Mouse (Mus musculus) urinary bladder, postnatal 4 days (tissue): ENCODE data around the gene Lamc3.

ENCODE experiments used
- DNase-seq, 2 experiments: peaks; one replicate each; pipeline ENCODE4 v3.0.0; 2021 to 2022; ENCODE audit warnings: low spot score in 2 of 2

Lamc3 gene

DNA sequence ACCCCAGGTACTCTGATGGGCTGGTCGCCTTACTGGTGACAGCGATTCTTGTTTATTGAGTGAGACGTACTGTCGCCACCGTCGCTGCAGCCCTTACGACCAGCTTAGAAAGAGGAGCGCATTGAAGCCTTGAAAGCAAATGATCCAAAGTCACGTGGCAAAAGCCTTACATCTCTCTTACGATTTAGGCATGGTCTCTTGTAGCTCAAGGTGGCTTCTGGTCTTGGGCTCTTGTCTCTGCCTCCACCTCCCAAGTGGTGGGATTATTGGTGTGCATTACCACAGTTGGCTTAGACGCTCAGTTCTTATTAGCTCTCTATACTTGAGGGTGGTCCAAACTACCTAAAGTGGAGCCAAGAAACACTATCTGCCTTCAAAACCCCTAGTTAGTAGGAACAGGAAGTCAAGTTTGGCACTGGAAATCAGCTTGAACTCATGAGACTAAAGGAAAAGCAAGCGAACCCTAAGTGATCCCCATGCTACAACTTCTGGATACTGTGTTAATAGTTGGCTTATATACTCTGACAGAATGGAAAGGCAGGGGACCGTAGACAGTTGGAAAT, 87.8 kb downstream of the Lamc3 start:
- no peak for DNase-seq

DNA sequence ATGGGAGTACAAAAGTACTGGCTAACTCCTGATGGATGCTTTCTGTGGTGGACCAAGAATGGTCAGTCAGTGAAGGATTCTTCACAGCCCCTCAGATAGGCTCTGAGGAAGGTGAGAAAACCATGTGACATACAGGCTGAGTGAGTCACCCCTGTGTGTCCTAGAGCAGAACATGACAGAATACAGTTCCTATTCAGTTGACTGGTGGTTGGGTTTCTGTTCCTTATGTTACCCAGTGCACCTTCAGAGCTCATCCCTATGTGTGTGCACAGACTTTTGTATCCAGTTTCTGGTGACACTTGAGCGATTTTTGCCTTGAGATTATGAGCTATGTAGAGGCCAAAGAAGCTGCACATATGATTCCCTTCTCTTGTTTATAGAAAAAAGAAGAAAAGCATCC, 100.7 kb downstream of the Lamc3 start:
- DNase-seq, result no peak

DNA sequence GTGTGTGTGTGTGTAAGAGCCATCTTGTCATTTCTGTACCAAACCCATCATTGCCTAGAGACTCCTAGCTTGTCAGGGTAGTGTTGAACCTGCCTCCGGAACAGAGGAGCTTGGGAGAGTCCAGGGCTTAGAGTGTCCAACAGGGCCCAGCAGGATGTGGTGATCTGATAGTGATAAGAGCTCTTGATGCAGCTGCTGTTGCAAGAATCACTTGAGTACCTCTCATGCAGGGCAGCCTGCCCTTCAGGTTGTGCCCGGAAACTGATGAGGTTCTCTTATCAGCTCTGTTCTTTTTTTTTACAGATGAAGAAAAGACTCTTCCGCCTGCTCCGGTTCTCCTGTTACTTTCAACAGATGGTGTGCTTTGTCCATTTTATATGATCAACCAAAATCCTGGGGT, 103.9 kb downstream of the Lamc3 start:
- DNase-seq, result no peak

DNA sequence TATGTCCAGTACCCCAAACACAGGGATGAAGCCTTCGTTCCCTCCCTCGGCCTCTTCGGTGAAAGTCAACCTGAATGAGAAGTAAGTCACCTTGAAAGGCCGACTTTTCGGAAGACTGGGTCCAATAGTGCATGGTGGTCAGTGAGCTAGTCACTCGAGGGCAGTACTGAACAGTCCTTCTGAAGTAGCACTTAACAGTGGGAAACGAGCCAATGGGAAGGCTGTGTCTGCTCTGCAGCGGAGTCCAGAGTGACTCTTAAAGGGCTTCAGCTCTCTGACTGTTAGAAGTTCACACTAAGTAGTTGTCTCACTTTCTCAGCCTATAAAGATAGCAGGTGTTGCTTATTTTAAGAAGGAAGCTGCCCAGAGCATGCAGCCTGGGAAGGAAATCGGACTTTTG, 107.8 kb downstream of the Lamc3 start:
- DNase-seq, result no peak

DNA sequence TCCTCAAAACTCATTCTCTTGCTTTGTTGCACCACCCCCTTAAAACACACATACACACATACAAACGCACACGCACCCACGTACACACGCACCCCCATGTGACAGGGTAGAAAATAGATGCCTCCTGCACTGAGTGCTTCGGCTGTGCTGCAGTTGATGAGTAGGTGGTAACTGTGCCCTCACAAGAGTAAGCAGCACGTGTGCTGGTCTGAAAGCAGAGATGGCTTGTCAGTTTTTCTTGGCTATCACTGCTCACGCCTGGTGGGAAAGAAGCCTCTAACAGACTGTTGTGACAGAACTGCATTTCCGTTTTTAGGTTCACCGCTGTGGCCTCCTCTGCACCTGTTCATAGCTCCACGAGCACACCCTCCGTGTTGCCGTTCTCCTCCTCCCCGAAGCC, 109.0 kb downstream of the Lamc3 start:
- no peak for DNase-seq
